Mouse (Mus musculus): ENCODE data around the gene Arf5.

DNA sequence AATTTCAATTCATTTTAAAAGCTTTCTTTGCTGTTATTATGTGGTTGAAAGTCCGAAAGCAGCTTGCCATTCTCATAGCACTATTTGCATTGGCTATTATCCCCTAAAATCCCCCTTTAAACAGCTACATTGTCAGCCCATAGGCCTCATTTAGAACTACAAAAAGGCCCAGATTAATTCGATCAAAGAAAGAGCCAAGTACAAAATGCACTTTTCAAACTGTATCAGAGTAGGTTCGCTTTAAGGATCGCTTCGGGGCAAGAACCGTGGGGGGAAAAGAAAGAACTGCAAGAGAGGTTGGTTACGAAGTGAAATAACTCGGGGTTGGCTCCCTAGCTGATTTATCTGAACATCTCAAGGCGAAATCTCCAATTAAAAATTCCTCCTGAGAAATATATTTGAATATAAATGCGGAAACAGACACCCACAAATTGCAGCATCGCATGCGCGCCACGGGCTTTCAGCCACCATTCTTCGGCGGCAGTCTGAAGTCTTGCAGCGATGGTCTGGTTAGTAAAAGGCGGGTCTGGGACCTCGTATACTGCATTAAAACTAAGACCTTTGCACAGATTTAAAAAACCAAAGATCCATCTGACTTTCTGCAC lies 26.4 kb upstream of the Arf5 start:
- TF ChIP-seq EP300 (IDR thresholded peaks at IDR 0.05; ENCODE audit: insufficient read depth, low read depth, low read length) = no peak
- TF ChIP-seq CTCF (IDR thresholded peaks at IDR 0.05) = no peak
- no peak for TF ChIP-seq POLR2A (IDR thresholded peaks at IDR 0.05; ENCODE audit: insufficient read depth, low read depth, low read length)
